ENCODE assay signal across 25 mouse cellular contexts in the genomic region with DNA sequence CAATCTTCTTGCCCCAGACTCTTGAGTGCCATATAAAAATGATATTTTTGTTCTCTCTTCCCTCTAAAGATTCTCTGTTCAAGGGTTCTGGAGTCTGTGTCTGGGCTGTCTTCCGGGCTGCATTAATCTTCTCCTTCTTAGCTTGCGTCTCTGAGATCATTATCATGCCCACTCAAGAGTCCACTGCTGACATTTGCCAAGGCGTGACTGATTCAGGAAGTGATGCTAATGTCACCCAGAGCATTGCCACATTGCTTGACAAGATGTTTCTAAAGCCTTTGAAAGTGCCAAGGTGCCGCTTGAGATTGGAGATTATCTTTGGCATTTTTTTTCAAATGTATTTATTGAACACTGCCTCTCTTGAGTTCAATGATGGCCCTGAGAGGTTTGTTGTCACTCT. TPM values are rescaled to one million over a fixed set of nuclear protein-coding genes. Genes with fewer than 3 reads are reported as not detected.
DNase-seq lines count a peak whose midpoint lies in the region; ATAC-seq lines count a peak whose summit lies in the region.
"Had no signal": no experiment of that assay in that cellular context is flagged by ENCODE, and none has a peak within 500 bp of the region (broad histone marks: within the 10 kb centered on the region; RNA-seq: fewer than 3 reads in every experiment).

No protein-coding gene starts in this region.

- ATAC-seq in CD4-positive, CD25-positive, alpha-beta regulatory T cell, adult 4 months, result peak; percentile 54
- peak; percentile 76 for ATAC-seq in megakaryocyte progenitor cell, adult 5-6 weeks (replicated peaks; ENCODE audit: poor library complexity)
- ATAC-seq: forebrain, embryonic 15.5 days; intestine, embryonic 16.5 days; Patski had no signal

- DNase-seq in 416B (ENCODE audit: low read depth) (peak; percentile 35), adipocyte (ENCODE audit: low spot score) (no peak)
- peak; percentile 30 for DNase-seq in induced T-regulatory cell, adult 2 months (ENCODE audit: low read depth)
- DNase-seq in urinary bladder, adult 2 months (ENCODE audit: low spot score), result no peak
- DNase-seq in left cerebral cortex, postnatal 10 days (ENCODE audit: extremely low spot score in 1 of 2, low spot score in 2 of 2), result no peak
- DNase-seq: adrenal gland, adult 2 months; adrenal gland, postnatal 14 days; cerebellum, adult 11-12 months; cerebellum, adult 8-10 months; cerebellum, postnatal 10 days; embryo, embryonic 11 days; gastrocnemius, postnatal 25 days; heart, adult 2 months; heart, postnatal 14 days; heart, postnatal 4 days had no signal

- intact Hi-C loops in left cerebral cortex, postnatal 10 days (cut with DNase I), result no loop called here

RNA-seq across cellular contexts. Expression of gene Rgs8, which starts 29.8 kb away (rescaled TPM):
- under 1 TPM in 1 of 2 experiments, not detected in 1; 0.22 TPM for polyA plus RNA-seq in CD4-positive, CD25-positive, alpha-beta regulatory T cell, adult 4 months (2017; shearing (Covaris generic))
- 0.17 and 1.1 TPM in 2 replicates for total RNA-seq in megakaryocyte progenitor cell, adult 5-6 weeks (2015)
- 0.25 and 0.37 TPM in 2 replicates for total RNA-seq in megakaryocyte progenitor cell, adult 5-6 weeks (2017)
- polyA plus RNA-seq in urinary bladder, adult 2 months (2012; rRNA removed), result 0.03 TPM in 1 of 2 replicates, not detected in the other
- total RNA-seq in left cerebral cortex, postnatal 10 days (2021), result 10 to 100 TPM; 24.3 to 34.0 TPM
- total RNA-seq: CH12.LX; gastrocnemius, adult 8-10 months; heart, adult 2 months; heart, postnatal 14 days had no signal
- polyA plus RNA-seq: erythroblast, embryonic 14.5 days; G1E; gonadal fat pad, adult 2 months had no signal

Comparison
In these comparisons a context has a peak if more than half of its experiments do, and no peak if none do; other contexts are left out.
1. DNase-seq: peak in 416B (single experiment) and induced T-regulatory cell, adult 2 months (single experiment); none in adipocyte (single experiment), urinary bladder, adult 2 months (single experiment) and left cerebral cortex, postnatal 10 days (0 of 2).
2. RNA of gene Rgs8, which starts 29.8 kb away (total RNA-seq): 24.3 to 34.0 TPM in left cerebral cortex, postnatal 10 days; 0.17 to 1.1 TPM in megakaryocyte progenitor cell, adult 5-6 weeks; every median in the first group is over 10 times any median in the second.